Mouse (Mus musculus) induced T-regulatory cell, adult 2 months (primary cell): Measurements from ENCODE around the gene Coa6.
A peak's percentile ranks its signal among the peaks of the same experiment; 100 is the strongest.

ENCODE experiments used
- DNase-seq: peaks from one replicate; pipeline ENCODE4 v3.0.0-alpha.2; 2012; ENCODE audit warnings: low read depth

Coa6 gene

GRCm38 (mm10) chr8:126422174-126422919, at the start of gene Coa6:
Coa6 (plus strand) TSS chr8:126422515.
- DNase-seq, result peak; percentile 99

- DNase-seq, result no peak
Measured at GRCm38 (mm10) chr8:126379580-126379979, 42.7 kb upstream of the Coa6 start.

- no peak for DNase-seq
Measured at GRCm38 (mm10) chr8:126380141-126380540, 42.2 kb upstream of the Coa6 start.

GRCm38 (mm10) chr8:126381299-126381698, 41.0 kb upstream of the Coa6 start:
- no peak for DNase-seq

- DNase-seq, result no peak
Measured at GRCm38 (mm10) chr8:126382216-126382615, 40.1 kb upstream of the Coa6 start.

- DNase-seq, result peak; percentile 16
Measured at GRCm38 (mm10) chr8:126382749-126383148, 39.6 kb upstream of the Coa6 start.

- DNase-seq, result peak; percentile 7
Measured at GRCm38 (mm10) chr8:126387566-126387965, 34.7 kb upstream of the Coa6 start.

GRCm38 (mm10) chr8:126391541-126391940, 30.8 kb upstream of the Coa6 start:
- DNase-seq, result no peak

GRCm38 (mm10) chr8:126395386-126395785, 26.9 kb upstream of the Coa6 start:
- DNase-seq, result no peak

GRCm38 (mm10) chr8:126395917-126396316, 26.4 kb upstream of the Coa6 start:
- no peak for DNase-seq

- DNase-seq, result no peak
Measured at GRCm38 (mm10) chr8:126398349-126398748, 24.0 kb upstream of the Coa6 start.

- DNase-seq, result peak; percentile 33
Measured at GRCm38 (mm10) chr8:126404550-126404949, 17.8 kb upstream of the Coa6 start.

GRCm38 (mm10) chr8:126405030-126405429, 17.3 kb upstream of the Coa6 start:
- no peak for DNase-seq

GRCm38 (mm10) chr8:126420834-126421233, 1.5 kb upstream of the Coa6 start:
- DNase-seq, result peak; percentile 71

GRCm38 (mm10) chr8:126422920-126423300, 595 bp downstream of the Coa6 start:
- no peak for DNase-seq

GRCm38 (mm10) chr8:126424163-126424562, 1.8 kb downstream of the Coa6 start:
- no peak for DNase-seq

GRCm38 (mm10) chr8:126424946-126425345, 2.6 kb downstream of the Coa6 start:
- no peak for DNase-seq

GRCm38 (mm10) chr8:126429635-126430034, 7.3 kb downstream of the Coa6 start:
- no peak for DNase-seq

- no peak for DNase-seq
Measured at GRCm38 (mm10) chr8:126433827-126434226, 11.5 kb downstream of the Coa6 start.

GRCm38 (mm10) chr8:126438937-126439336, 16.6 kb downstream of the Coa6 start:
- DNase-seq, result no peak

GRCm38 (mm10) chr8:126451158-126451557, 28.8 kb downstream of the Coa6 start:
- DNase-seq, result no peak

- peak; percentile 12 for DNase-seq
Measured at GRCm38 (mm10) chr8:126455383-126455782, 33.1 kb downstream of the Coa6 start.

GRCm38 (mm10) chr8:126460274-126460673, 38.0 kb downstream of the Coa6 start:
- DNase-seq, result peak; percentile 60

GRCm38 (mm10) chr8:126461735-126462134, 39.4 kb downstream of the Coa6 start:
- no peak for DNase-seq
